Mouse (Mus musculus): ENCODE data around the gene Ogdh. TPM values are rescaled to one million over a fixed set of nuclear protein-coding genes. Genes with fewer than 3 reads are reported as not detected.

The Ogdh gene
- total RNA-seq, 2 experiments from 2014 or later, result 229 to 239 TPM

DNA sequence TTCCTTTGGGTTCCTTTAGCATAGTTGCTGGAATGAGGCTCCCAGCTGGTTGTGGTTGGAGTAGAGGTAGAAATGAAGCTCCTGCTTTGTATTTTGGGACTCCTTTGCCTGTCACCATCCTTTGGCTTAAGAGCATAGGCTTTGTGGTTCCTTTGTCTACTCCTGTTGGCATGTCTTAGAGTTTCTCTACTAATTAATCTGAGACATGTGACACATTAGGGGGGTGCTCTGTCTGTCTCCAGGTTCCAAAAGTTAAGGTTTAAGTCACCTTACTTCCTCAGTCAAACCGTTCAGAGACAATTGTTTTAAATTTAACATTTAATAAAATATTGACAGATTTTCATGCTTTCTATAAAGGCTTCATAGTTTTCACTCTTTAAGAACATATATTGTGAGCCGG is 2.2 kb downstream of the Ogdh start:
- DNase-seq (ENCODE audit: extremely low spot score in 1 of 2, low spot score in 1 of 2), result no peak

DNA sequence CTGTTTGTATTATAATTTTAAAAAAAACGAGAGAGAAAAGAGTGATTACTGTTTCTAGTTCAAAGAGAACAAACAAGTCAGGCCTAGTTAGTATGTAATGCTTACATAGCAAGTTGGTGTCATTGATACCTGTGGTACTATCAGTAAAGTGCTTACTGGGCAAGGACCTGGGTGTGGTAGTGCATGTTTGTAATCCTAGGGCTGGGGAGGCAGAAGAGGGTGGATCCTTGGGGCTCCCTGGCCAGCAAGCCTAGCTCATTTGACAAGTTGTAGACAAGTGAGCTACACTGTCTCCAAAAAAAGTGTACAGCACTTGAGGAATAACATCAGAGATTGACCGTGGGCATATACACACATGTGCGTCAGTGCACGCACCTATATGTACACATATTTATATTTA is 3.2 kb downstream of the Ogdh start:
- no peak for DNase-seq (ENCODE audit: extremely low spot score in 1 of 2, low spot score in 1 of 2)

DNA sequence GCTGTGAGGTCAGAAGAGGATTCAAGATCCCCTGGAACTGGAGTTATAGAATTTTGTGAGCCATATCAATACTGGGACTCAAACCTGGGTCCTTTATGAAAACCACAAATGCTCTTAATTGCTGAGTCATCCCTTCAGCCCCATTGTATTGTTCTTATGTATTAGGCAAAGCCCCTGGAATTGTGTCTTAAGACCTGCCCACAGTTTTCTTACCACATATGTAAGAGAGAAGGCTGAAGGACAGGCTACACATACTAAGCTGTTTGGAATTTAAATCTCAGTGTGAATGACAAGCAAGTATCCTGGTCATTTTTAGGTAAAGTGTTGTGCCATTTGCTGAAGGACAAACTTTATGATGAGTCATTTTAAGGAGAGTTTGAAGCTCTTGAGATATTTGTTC is 4.6 kb downstream of the Ogdh start:
- DNase-seq (ENCODE audit: extremely low spot score in 1 of 2, low spot score in 1 of 2), result no peak

DNA sequence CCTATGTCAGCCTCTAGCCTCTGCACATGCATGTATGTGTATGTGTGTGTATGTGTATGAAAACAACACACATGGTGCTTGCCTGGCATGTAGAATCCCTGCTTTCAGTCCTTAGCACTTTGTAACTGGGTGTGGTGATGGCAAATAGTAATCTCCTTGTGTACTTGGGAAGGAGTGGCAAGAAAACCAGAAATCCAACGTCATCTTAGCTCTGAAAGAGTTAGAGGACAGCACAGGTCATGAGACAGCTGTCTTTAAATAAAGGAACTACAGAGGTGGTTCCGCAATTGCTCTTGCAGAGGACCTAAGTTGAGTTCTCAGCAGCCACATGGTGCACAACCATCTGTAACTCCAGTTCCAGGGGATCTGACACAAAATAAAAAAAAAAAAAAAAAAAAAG is 8.0 kb downstream of the Ogdh start:
- no peak for DNase-seq (ENCODE audit: extremely low spot score in 1 of 2, low spot score in 1 of 2)

DNA sequence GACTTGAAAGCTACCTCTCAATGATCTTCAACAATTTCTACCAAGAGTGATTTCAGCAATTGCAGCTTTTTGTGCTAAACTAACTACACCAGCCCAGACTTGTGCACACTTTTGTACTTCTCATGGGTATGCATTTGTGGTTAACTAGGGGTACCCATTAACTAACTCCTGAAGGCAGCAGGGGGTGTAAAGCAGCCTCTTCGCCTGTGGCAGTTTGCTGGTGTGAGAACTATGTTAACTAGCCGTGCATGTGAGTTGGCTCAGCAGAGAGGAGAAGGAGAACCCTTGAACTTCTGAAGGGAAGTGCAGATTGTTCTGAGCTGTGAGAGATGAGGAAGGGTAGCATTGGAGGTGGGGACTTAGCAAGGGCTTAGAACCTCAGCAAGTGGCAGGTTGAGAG is 11.4 kb downstream of the Ogdh start:
- no peak for DNase-seq (ENCODE audit: extremely low spot score in 1 of 2, low spot score in 1 of 2)

DNA sequence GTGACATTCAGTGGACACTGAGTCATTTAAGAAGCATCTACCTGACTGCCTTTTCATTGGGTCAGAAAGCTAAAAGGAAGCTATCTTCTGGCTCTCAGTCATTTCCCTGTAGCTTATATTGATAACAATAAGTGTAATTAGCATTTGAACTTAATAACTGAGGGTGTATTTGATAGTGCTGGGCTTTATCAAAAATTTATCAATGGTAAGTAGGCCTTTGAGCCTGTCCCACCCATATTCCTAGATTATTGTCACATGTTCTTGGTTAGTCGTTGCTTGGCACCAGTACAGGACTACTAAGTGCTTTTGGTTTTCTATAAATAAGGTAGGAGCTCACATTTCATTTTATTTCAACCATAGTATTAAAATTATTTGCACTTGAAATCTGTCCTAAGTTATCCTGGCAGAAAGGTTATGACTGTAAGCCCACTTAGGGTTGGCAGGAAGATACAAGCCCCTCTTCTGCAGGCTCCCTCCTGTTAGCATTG is 14.6 kb downstream of the Ogdh start:
- no peak for DNase-seq (ENCODE audit: extremely low spot score in 1 of 2, low spot score in 1 of 2)

DNA sequence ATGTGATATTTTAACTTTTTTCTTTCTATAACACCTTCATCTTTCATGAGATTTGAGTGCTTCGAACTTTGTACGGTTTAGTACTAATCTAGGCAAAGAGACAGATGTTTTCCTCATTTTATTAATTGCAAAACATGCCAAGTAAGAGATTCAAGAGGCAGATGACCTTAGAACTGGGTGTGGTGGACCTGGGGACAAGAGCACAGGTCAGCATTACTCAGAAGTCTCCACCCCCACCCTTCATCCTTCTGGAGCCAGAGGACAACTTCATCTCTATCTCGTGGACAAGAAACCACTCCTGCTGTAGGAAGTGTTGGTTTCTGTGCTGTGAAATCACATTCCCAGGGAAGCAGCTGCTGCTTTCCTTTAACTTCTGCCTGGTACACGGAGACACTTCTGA is 16.7 kb downstream of the Ogdh start:
- DNase-seq (ENCODE audit: extremely low spot score in 1 of 2, low spot score in 1 of 2), result no peak

DNA sequence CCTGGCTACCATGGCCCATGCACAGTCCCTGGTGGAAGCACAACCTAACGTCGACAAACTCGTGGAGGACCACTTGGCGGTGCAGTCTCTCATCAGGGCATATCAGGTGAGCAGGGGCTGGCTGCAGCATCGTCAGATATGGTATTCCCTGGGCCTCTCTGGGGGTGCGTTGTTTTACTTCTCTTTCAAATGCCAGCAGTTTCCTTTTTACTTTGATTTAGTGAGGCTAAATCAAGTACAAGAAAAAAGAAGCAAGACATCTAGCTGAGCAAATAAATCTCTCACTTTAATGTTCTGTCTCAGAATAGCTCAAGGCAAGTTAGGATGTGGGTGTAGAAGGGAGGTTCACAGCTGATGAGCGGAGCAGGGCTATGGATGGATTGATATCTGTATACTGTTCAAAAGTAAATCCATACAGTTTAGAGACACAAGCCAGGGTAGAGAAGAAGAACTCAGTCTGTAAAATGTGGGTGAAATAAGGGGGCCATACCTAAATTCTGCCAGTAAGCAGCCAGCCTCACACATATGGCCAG is 22.5 kb downstream of the Ogdh start:
- no peak for DNase-seq (ENCODE audit: extremely low spot score in 1 of 2, low spot score in 1 of 2)

DNA sequence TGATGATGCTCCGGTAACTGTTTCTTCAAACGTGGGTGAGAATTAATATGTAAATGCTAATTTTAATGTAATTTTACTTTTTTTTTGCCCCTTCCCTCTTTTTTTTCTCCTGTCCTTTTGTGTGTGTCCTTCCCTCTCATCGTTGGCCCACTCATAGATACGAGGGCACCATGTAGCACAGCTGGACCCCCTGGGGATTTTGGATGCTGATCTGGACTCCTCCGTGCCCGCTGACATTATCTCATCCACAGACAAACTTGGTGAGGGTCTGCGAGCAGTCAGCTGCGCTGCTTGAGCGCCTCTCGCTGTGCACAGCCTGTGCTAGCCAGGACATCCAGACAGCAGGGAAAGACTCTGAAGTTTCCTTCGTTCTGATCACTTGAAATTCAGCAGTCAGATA is 25.4 kb downstream of the Ogdh start:
- no peak for DNase-seq (ENCODE audit: extremely low spot score in 1 of 2, low spot score in 1 of 2)

DNA sequence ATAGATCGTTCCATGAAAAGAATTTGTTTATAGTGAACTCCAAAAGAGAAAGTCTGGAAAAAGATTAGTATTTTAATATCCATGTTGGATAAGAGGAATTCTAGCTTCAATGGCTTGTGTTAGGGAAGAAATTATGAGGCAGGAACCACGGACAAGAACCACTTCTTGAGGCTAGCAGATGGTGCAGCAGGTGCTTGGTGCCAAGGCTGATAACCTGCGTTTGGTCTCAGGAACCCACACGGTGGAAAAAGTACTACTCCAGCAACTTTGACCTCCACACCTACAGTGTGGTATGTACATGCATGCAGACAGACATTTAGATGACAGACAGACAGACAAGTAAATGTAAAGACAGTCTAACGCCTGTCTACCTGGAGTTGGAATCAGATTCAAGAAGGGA is 27.1 kb downstream of the Ogdh start:
- DNase-seq (ENCODE audit: extremely low spot score in 1 of 2, low spot score in 1 of 2), result no peak

DNA sequence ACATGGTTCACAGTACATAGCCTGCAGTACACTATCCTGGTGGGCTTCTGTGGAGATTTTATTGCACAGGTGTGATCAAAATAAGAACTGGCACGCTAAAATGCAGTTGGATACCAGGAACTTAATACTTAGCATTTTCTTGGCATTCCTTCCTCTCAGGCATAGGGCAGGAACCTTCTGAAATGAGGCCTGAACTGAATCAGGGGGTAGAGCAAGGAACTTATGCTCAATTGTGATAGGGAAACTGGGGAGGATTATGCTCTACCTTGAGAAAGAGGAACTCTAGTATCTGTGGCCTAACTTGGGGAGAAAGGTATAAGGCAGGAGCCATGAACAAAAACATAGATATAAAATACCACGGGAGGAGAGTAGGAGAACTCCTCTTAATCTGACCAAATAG is 27.9 kb downstream of the Ogdh start:
- DNase-seq (ENCODE audit: extremely low spot score in 1 of 2, low spot score in 1 of 2), result no peak

DNA sequence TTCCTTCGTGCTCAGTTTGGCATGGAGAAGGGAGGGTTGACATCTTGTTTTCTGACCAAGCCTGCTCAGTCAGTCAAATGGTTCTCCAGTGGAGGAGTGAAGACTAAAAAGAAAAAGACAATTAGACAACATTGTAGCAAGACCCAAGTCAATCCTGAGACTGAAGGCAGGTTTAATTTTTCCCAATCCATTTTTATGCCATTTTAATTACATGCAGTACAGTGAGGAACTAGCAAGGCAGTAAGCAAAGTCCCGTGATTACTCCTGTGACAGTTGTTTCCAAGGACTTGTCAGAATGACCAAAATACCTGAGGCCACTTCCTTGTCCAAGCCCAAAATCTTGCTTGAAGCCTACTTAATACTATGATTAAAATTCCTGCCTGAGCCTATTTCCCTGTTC is 30.7 kb downstream of the Ogdh start:
- DNase-seq (ENCODE audit: extremely low spot score in 1 of 2, low spot score in 1 of 2), result no peak

DNA sequence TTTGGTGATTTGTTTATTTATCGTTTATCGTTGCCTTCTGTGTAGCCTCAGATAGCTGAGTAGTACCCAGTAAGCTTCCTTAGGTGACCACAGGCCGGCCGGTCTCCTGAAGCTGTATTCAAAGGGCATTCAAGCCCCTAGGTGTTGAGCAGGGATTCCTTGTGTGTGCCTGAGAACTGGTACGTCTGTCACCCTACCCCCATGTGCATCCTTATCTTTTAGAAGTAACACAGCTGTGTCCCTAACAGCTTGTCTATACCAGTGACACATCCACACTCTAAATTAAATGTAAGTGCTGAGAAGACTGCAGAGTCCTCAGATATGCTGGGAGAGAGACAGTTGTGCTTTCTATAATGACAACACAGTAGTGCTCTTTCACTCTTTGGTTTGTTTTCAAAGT is 31.9 kb downstream of the Ogdh start:
- no peak for DNase-seq (ENCODE audit: extremely low spot score in 1 of 2, low spot score in 1 of 2)

DNA sequence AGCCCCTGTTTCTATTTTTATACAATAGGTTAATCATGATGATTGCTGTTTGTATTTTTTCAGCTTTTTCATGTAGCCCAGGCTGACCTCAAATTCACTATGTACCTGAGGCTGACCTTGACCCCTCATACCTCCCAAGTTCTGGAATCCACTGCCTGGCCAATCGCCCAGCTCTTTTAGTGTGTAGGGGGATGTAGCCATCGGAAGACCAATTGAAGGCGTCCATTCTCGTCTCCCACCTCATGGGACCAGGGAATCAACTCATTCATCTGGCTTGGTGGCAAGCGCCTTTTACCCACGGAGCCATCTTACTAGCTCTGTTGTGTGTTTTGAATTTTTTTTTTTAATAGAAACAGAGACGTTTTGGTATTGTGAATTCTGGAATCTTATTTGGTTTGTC is 39.8 kb downstream of the Ogdh start:
- DNase-seq (ENCODE audit: extremely low spot score in 1 of 2, low spot score in 1 of 2), result no peak

DNA sequence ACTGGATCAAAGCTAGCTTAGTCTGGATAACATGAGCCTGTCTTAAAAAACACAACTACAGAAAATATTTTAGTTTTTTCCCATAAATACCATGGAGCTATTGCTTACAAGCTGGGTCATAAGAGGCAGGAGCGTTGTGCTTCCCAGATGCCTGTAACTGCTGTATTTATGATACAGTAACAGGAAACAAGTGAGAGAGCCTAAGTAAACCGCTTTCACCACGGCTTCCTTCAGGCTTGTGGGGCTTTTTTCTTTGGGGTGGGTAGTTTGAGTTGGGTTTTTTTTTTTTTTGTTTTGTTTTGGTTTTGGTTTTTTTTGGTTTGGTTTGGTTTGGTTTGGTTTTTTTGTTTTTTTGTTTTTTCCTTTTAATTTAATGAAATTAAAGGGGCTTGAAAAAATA is 41.2 kb downstream of the Ogdh start:
- DNase-seq (ENCODE audit: extremely low spot score in 1 of 2, low spot score in 1 of 2), result no peak

DNA sequence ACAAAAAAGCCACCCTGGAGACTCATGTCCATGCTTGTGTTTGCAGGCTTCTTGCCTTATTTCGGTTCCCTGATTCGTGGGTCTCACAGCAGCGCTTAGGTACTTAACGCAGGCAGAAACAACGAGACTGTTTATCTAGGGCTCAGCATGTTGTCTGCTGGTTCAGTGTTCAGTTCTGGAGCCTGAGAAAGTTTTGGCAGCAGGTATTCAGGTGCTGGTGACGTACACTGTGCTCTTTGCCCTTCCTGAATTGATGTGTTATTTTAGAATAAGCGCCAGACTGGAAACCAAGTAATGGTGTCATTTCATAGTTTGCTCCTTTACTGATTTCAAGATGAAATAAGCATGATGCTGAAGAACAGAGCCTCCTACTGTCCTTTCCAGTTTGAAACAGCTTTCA is 42.0 kb downstream of the Ogdh start:
- DNase-seq (ENCODE audit: extremely low spot score in 1 of 2, low spot score in 1 of 2), result no peak

DNA sequence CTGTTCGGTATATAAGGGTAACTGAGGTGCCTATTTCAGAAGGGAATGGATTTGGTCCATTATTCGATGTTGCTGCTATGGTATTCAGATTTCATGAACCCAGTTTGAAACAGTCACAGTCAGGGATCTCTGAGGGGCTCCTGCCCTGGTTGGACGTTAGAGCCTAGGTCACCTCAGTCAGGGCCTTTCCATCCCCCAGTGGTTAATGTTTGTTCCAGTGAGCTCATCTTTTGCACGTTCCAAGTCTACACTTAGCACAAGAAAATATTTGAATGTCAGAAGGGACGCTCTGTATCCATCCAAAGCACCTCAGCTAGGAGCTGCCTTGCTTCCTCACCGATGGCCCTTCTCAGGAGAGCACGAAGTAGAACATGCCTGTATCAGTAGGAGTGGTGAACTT is 43.9 kb downstream of the Ogdh start:
- DNase-seq (ENCODE audit: extremely low spot score in 1 of 2, low spot score in 1 of 2), result no peak

DNA sequence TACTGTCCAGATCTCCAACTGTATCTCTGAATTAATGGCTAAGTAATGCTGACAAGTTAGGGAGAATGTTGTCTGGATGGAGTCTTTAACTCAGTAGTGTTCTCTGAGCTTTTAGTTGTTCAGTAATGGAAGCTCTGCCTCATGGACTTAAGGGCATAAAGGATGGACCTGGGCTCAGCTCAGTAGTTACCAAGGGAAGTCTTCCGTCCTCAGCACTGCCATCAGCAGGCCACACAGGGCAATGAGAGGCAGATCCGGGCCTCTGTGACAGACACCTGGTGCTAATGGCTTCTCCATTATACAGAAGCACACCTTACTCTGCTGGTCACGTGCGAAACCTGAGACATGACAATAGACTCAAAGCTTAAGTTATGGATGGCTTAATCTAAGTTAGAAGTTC is 45.3 kb downstream of the Ogdh start:
- no peak for DNase-seq (ENCODE audit: extremely low spot score in 1 of 2, low spot score in 1 of 2)

DNA sequence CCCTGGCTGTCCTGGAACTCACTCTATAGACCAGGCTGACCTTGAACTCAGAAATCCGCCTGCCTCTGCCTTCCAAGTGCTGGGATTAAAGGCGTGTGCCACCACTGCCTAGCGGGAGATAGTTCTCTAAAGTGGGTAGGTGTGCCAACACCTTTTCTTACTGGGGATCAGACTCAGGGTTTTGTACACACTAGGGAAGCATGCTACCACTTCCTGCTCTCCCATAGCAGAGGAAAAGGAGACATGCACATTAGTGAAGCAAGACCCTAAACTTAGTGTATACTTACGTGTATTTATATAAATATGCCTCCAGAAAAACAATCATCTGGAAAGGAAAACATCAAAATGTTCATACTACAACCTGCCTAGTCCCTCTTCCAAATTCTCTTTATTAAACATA is 54.5 kb downstream of the Ogdh start:
- DNase-seq (ENCODE audit: extremely low spot score in 1 of 2, low spot score in 1 of 2), result no peak

DNA sequence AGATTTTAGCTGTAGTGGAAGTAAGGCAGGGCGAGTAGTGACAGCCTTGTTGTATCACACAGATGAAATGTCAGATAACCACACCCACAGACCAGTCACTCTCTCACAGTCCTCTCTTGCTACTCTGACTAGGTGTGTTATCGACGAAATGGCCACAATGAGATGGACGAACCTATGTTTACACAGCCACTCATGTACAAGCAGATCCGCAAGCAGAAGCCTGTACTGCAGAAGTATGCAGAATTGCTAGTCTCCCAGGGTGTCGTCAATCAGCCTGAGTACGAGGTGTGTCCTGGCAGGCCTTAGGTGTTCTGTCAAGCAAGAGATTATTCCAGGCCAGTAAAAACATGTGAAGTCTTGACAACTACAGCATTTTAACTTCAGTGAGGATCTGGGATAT is 55.5 kb downstream of the Ogdh start:
- no peak for DNase-seq (ENCODE audit: extremely low spot score in 1 of 2, low spot score in 1 of 2)

DNA sequence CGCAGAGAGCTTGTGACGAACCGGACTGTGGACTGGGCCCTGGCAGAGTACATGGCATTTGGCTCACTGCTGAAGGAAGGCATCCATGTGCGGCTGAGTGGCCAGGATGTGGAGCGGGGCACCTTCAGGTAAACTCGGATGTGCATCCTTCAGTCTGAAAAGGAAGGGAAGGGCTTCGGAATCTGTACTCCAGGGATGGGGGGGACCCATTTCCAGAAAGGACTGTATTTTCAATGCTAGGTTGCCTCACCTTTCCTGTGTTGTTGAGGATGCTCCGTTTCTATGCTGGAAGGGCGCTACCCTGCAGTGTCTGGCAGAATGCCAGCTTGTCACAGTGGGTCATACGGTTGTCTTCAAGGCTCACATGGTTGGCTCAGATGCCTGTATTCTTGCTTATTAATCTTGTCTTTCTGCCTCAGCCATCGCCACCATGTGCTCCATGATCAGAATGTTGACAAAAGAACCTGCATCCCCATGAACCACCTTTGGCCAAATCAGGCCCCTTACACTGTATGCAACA is 57.3 kb downstream of the Ogdh start:
- DNase-seq (ENCODE audit: extremely low spot score in 1 of 2, low spot score in 1 of 2), result no peak

DNA sequence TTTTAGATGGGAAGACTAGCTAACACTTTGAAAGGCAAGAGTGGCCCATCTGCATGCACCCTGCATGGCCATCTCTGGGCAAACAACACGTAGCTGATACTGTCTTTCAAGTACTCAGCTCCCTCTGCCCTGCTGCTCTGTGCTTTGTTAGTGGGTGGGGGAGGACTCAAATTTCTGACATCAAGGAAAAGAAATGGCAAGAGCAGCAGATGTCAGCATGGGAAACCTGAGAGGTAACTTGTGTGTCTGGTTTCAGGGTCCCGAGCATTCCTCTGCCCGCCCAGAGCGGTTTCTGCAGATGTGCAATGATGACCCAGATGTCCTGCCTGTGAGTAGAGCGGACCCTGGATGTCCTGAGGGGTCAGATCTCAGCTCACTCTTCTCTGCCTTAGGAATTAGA is 58.2 kb downstream of the Ogdh start:
- DNase-seq (ENCODE audit: extremely low spot score in 1 of 2, low spot score in 1 of 2), result no peak

DNA sequence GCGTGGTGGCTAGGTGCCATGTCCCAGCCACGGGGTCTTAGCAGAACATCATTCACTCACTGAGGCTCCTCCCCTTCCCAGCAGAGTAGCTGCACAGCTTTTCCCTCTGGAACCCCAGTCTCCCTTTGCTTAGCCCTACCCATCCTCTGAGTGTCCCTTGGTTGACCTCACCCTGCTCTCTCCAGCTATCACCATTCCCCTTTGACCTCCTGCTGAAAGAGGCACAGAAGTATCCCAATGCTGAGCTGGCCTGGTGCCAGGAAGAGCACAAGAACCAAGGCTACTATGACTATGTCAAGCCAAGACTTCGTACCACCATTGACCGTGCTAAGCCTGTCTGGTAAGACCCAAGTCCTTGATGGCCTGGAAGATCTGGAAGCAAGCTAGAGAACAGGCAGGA is 63.7 kb downstream of the Ogdh start:
- DNase-seq (ENCODE audit: extremely low spot score in 1 of 2, low spot score in 1 of 2), result no peak
